Mouse (Mus musculus) myocyte (in vitro differentiated cells): ENCODE data around the gene Mrpl43. TPM values are rescaled to one million over a fixed set of nuclear protein-coding genes. Genes with fewer than 3 reads are reported as not detected.

Experiments
- H3K27me3 ChIP-seq: one replicate; pipeline ENCODE4 v1.6.1; 2011; ENCODE audit not compliant: control insufficient read depth, insufficient read depth, insufficient read length
- H3K36me3 ChIP-seq: one replicate; pipeline ENCODE4 v1.6.1; 2011; ENCODE audit not compliant: control insufficient read depth, insufficient read depth
- H3K4me2 ChIP-seq: one replicate; pipeline ENCODE4 v1.6.1; 2011; ENCODE audit warnings: low read depth, control low read depth
- H3K4me3 ChIP-seq: one replicate; pipeline ENCODE4 v1.5.1; 2011; ENCODE audit warnings: mild to moderate bottlenecking, control low read depth, moderate library complexity
- H3K79me2 ChIP-seq: one replicate; pipeline ENCODE4 v1.6.1; 2011; ENCODE audit not compliant: control insufficient read depth, insufficient read depth
- H3ac ChIP-seq: one replicate; pipeline ENCODE4 v1.6.1; 2011; ENCODE audit not compliant: control insufficient read depth, insufficient read length
- CEBPB ChIP-seq: IDR thresholded peaks from 2 replicates; pipeline ENCODE4 v1.6.1; 2011; ENCODE audit warnings: mild to moderate bottlenecking, moderate library complexity; ENCODE audit not compliant: poor library complexity, insufficient read depth, severe bottlenecking
- E2F4 ChIP-seq: IDR thresholded peaks from one replicate; pipeline ENCODE4 v1.6.1; 2011; ENCODE audit warnings: mild to moderate bottlenecking, control low read depth, moderate library complexity; ENCODE audit not compliant: insufficient read depth
- MAX ChIP-seq: IDR thresholded peaks from one replicate; pipeline ENCODE4 v1.6.1; 2011; ENCODE audit warnings: low read depth, mild to moderate bottlenecking, control low read depth
- MYOD1 ChIP-seq, 3 experiments: IDR thresholded peaks; one replicate each; pipeline ENCODE4 v1.6.1; 2011; ENCODE audit warnings: control low read depth in 2 of 3, low read depth in 2 of 3, mild to moderate bottlenecking in 2 of 3, moderate library complexity in 1 of 3; ENCODE audit not compliant: insufficient read length in 2 of 3, control insufficient read depth in 1 of 3
- MYOG ChIP-seq, 3 experiments: IDR thresholded peaks; one replicate each; pipeline ENCODE4 v1.6.1; 2011; ENCODE audit warnings: control low read depth in 2 of 3, low read depth in 2 of 3, mild to moderate bottlenecking in 2 of 3; ENCODE audit not compliant: insufficient read length in 2 of 3, control insufficient read depth in 1 of 3, insufficient read depth in 1 of 3
- POLR2A ChIP-seq: IDR thresholded peaks from one replicate; pipeline ENCODE4 v1.6.1; 2011; ENCODE audit warnings: low read depth, mild to moderate bottlenecking, control low read depth, moderate library complexity; ENCODE audit not compliant: insufficient read length
- POLR2AphosphoS2 ChIP-seq: IDR thresholded peaks from one replicate; pipeline ENCODE4 v1.6.1; 2011; ENCODE audit warnings: low read depth, control low read depth; ENCODE audit not compliant: insufficient read length
- REST ChIP-seq: IDR thresholded peaks from one replicate; pipeline ENCODE4 v1.6.1; 2011; ENCODE audit warnings: mild to moderate bottlenecking, control low read depth, moderate library complexity; ENCODE audit not compliant: insufficient read depth, insufficient read length
- SRF ChIP-seq: IDR thresholded peaks from one replicate; pipeline ENCODE4 v1.6.1; 2011; ENCODE audit warnings: low read depth; ENCODE audit not compliant: control insufficient read depth, insufficient read length
- TCF12 ChIP-seq: IDR thresholded peaks from one replicate; pipeline ENCODE4 v1.6.1; 2011; ENCODE audit warnings: mild to moderate bottlenecking, control low read depth; ENCODE audit not compliant: poor library complexity, insufficient read depth, severe bottlenecking
- TCF3 ChIP-seq: IDR thresholded peaks from one replicate; pipeline ENCODE4 v1.6.1; 2011; ENCODE audit warnings: low read depth, control low read depth; ENCODE audit not compliant: insufficient read length
- USF1 ChIP-seq: IDR thresholded peaks from one replicate; pipeline ENCODE4 v1.6.1; 2011; ENCODE audit warnings: low read depth, mild to moderate bottlenecking, control low read depth, moderate library complexity
- polyA plus RNA-seq: library from polyadenylated mRNA; unstranded; fragments of >200 nt; fragmentation: generic; extraction: Trizol; gene quantifications from one replicate; pipeline ENCODE4 v1.2.1, GENCODE M21; 2012; ENCODE audit warnings: missing spikeins

Mrpl43 gene
- polyA plus RNA-seq, 1 experiment, result 81.3 TPM

GRCm38 (mm10) chr19:44988321-44988720, 17.9 kb downstream of the Mrpl43 start:
- no peak overlapping the region for H3K4me3 ChIP-seq
- H3K27me3 ChIP-seq, result peaks cover 5% of the 10 kb centered on the region
- no peak for TF ChIP-seq POLR2A
- TF ChIP-seq POLR2AphosphoS2, result no peak

GRCm38 (mm10) chr19:44987851-44988250, 18.4 kb downstream of the Mrpl43 start:
- Histone ChIP-seq H3K4me2 (no peak overlapping the region), H3K36me3 (no peaks in the 10 kb centered on the region), H3K79me2 (no peaks in the 10 kb centered on the region), H3K4me3 (no peak overlapping the region), H3K27me3 (peaks cover 5% of the 10 kb centered on the region), H3ac (no peak overlapping the region)
- no peak for TF ChIP-seq CEBPB
- no peak for TF ChIP-seq TCF3
- TF ChIP-seq POLR2A, result no peak
- TF ChIP-seq MAX, result no peak
- no peak for TF ChIP-seq MYOG (IDR thresholded peaks at IDR 0.05; ENCODE audit: control insufficient read depth in 1 of 3, insufficient read depth in 1 of 3, insufficient read length in 2 of 3, low read depth in 2 of 3)
- TF ChIP-seq USF1, result no peak
- no peak for TF ChIP-seq E2F4
- TF ChIP-seq TCF12, result no peak
- TF ChIP-seq POLR2AphosphoS2, result no peak
- TF ChIP-seq SRF, result no peak
- TF ChIP-seq REST, result no peak
- no peak for TF ChIP-seq MYOD1 (IDR thresholded peaks at IDR 0.05; ENCODE audit: control insufficient read depth in 1 of 3, insufficient read length in 2 of 3, low read depth in 2 of 3)

More at GRCm38 (mm10) chr19:44988321-44988720, 17.9 kb downstream of the Mrpl43 start:
- Histone ChIP-seq H3K79me2 (no peaks in the 10 kb centered on the region), H3ac (no peak overlapping the region), H3K4me2 (peak overlapping the region; percentile 50), H3K36me3 (no peaks in the 10 kb centered on the region)

- H3ac ChIP-seq, result no peak overlapping the region
- no peaks in the 10 kb centered on the region for H3K36me3 ChIP-seq
- no peak for TF ChIP-seq CEBPB
- no peak for TF ChIP-seq SRF
- no peak for TF ChIP-seq MYOG (IDR thresholded peaks at IDR 0.05; ENCODE audit: control insufficient read depth in 1 of 3, insufficient read depth in 1 of 3, insufficient read length in 2 of 3, low read depth in 2 of 3)
- no peak for TF ChIP-seq E2F4
- TF ChIP-seq MYOD1 (IDR thresholded peaks at IDR 0.05; ENCODE audit: control insufficient read depth in 1 of 3, insufficient read length in 2 of 3, low read depth in 2 of 3), result no peak
- no peak for TF ChIP-seq MAX
- TF ChIP-seq USF1, result no peak
- TF ChIP-seq TCF12, result no peak
- no peak for TF ChIP-seq POLR2A
- H3K4me2 ChIP-seq, result no peak overlapping the region
- H3K4me3 ChIP-seq, result no peak overlapping the region
- no peaks in the 10 kb centered on the region for H3K79me2 ChIP-seq
- peaks cover 5% of the 10 kb centered on the region for H3K27me3 ChIP-seq
Measured at GRCm38 (mm10) chr19:44987004-44987403, 19.2 kb downstream of the Mrpl43 start.

- TF ChIP-seq POLR2AphosphoS2, result peak; percentile 38
- TF ChIP-seq TCF12, result no peak
- no peak overlapping the region for H3K4me3 ChIP-seq
- no peak overlapping the region for H3K4me2 ChIP-seq
- peaks cover 5% of the 10 kb centered on the region for H3K27me3 ChIP-seq
- no peak overlapping the region for H3ac ChIP-seq
- H3K36me3 ChIP-seq, result peaks cover 11% of the 10 kb centered on the region
- H3K79me2 ChIP-seq, result no peaks in the 10 kb centered on the region
Measured at GRCm38 (mm10) chr19:44985159-44985988, 20.9 kb downstream of the Mrpl43 start.

- H3K36me3 ChIP-seq, result peaks cover 19% of the 10 kb centered on the region
- no peak for TF ChIP-seq POLR2AphosphoS2
- TF ChIP-seq E2F4, result no peak
- TF ChIP-seq REST, result no peak
- no peak for TF ChIP-seq SRF
- no peak for TF ChIP-seq USF1
- no peak for TF ChIP-seq TCF3
- no peak for TF ChIP-seq POLR2A
- TF ChIP-seq MYOD1 (IDR thresholded peaks at IDR 0.05; ENCODE audit: control insufficient read depth in 1 of 3, insufficient read length in 2 of 3, low read depth in 2 of 3), result no peak
- no peak for TF ChIP-seq MAX
- TF ChIP-seq TCF12, result no peak
- no peak for TF ChIP-seq CEBPB
- no peak for TF ChIP-seq MYOG (IDR thresholded peaks at IDR 0.05; ENCODE audit: control insufficient read depth in 1 of 3, insufficient read depth in 1 of 3, insufficient read length in 2 of 3, low read depth in 2 of 3)
Measured at GRCm38 (mm10) chr19:44984420-44984819, 21.8 kb downstream of the Mrpl43 start.

More at GRCm38 (mm10) chr19:44984420-44984819, 21.8 kb downstream of the Mrpl43 start:
- H3K4me3 ChIP-seq, result no peak overlapping the region
- no peaks in the 10 kb centered on the region for H3K79me2 ChIP-seq
- H3K27me3 ChIP-seq, result peaks cover 3% of the 10 kb centered on the region
- H3ac ChIP-seq, result no peak overlapping the region
- H3K4me2 ChIP-seq, result no peak overlapping the region
